Mouse (Mus musculus) lung, embryonic 15.5 days (tissue): Measurements from ENCODE around the gene Reln. TPM values are rescaled to one million over a fixed set of nuclear protein-coding genes. Genes with fewer than 3 reads are reported as not detected.

ENCODE experiments used
- ATAC-seq: fragments of 200-750 bp; cut with Nextera tagmentation; 2 replicates; pipeline ENCODE4 v1.8.0; 2017; ENCODE audit warnings: moderate number of reproducible peaks, borderline replicate concordance; ENCODE audit not compliant: low FRiP score, low TSS enrichment; ENCODE audit errors: extremely low read depth
- H3K27ac ChIP-seq: fragments of 300-500 bp; sonication (generic); 2 replicates; pipeline ENCODE4 v1.5.1; 2015; ENCODE audit warnings: moderate library complexity, mild to moderate bottlenecking, inconsistent platforms
- H3K27me3 ChIP-seq: fragments of 300-500 bp; sonication (generic); 2 replicates; pipeline ENCODE4 v1.6.1; 2015; ENCODE audit warnings: inconsistent platforms
- H3K36me3 ChIP-seq: fragments of 300-500 bp; sonication (generic); 2 replicates; pipeline ENCODE4 v1.6.1; 2015; ENCODE audit warnings: inconsistent platforms
- H3K4me1 ChIP-seq: fragments of 300-500 bp; sonication (generic); 2 replicates; pipeline ENCODE4 v1.6.1; 2015; ENCODE audit warnings: inconsistent platforms
- H3K4me2 ChIP-seq: fragments of 300-500 bp; sonication (generic); 2 replicates; pipeline ENCODE4 v1.6.1; 2015; ENCODE audit warnings: inconsistent platforms, mild to moderate bottlenecking, moderate library complexity
- H3K4me3 ChIP-seq: fragments of 300-500 bp; sonication (generic); 2 replicates; pipeline ENCODE4 v1.5.1; 2015; ENCODE audit warnings: mild to moderate bottlenecking, inconsistent platforms
- H3K9ac ChIP-seq: fragments of 300-500 bp; sonication (generic); 2 replicates; pipeline ENCODE4 v1.6.1; 2015; ENCODE audit warnings: inconsistent platforms
- H3K9me3 ChIP-seq: fragments of 300-500 bp; sonication (generic); 2 replicates; pipeline ENCODE4 v1.6.1; 2016; ENCODE audit warnings: inconsistent platforms
- WGBS: fragments of 180-500 bp; shearing (Covaris S2); methylation state at CpG from one replicate; pipeline ENCODE4 v1.1.7; 2015; 5-methylcytosine and 5-hydroxymethylcytosine counted together
- polyA plus RNA-seq: library from polyadenylated mRNA; unstranded; fragments of >200 nt; fragmentation: Nextera tagmentation; extraction: Ambion mirVana; gene quantifications from 2 replicates; pipeline ENCODE4 v1.2.1, GENCODE M21; 2015

Reln gene
- polyA plus RNA-seq, 1 experiment from 2014 or later = 2.4 TPM

DNA sequence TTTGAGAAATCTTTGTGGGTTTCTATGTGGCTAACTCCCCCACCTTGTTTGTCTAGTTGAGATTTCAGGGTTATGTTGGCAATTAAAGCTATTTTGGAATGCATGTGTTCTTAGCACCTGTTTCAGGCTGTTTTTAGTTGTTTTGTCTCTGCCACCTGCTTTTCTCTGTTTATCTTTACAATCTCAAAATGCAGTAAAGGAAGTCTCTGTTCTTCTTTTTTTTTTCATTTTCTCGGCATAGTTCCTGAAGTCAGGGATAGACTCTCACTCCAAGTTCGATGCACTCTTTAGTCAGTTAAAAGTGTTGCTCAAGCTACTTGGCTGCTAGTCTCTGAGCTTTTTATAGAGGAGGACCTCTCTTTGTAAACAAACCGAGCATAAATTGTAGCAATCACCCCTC is 320.4 kb downstream of the Reln start:
- ATAC-seq = no peak
- no peak overlapping the region for H3K9ac ChIP-seq
- H3K4me3 ChIP-seq = no peak overlapping the region
- no peak overlapping the region for H3K27ac ChIP-seq
- no peak overlapping the region for H3K4me2 ChIP-seq
- H3K4me1 ChIP-seq = no peaks in the 10 kb centered on the region
- no peaks in the 10 kb centered on the region for H3K36me3 ChIP-seq
- H3K9me3 ChIP-seq = no peaks in the 10 kb centered on the region
- no peaks in the 10 kb centered on the region for H3K27me3 ChIP-seq
- 29% methylated on average over 3 of the region's 3 CpGs for WGBS

DNA sequence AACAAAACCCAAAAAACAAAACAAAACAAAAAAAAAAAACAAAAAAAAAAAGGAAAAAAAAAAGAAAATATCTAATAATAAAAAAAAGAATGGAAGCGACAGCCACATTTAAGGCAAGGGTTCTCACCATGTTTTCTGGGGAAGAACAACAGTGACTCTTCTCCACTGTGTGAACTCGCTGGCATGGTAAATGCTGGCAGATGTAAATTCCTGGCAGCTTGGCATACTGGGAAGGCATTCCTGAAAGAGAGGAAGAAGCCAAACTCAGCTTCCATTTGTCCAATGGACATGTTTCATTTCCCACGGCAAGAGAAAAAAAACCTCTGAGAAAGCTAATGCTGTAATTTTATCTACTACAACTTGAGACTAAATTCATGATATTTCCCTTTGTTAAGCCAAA is 326.6 kb downstream of the Reln start:
- WGBS = 81% methylated on average over 3 of the region's 3 CpGs

DNA sequence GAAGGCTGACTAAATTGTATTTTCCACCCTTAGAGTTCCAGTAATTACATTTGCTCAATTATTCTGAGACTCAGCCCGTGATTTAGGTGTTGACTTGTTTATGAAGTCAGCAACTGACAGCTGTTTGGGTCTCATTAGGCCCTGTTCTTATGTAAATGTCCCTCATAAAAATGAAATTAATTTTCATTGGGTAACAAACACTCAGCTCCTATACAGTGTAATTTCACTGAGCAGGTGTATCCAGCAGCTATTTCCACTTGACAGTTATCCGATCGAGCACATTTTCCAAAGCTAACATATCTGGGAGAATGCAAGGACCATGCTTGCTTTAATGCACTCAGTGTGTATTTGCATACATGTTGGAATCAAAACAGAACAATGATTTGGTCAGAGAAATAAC is 330.0 kb downstream of the Reln start:
- Histone ChIP-seq H3K36me3 (no peaks in the 10 kb centered on the region), H3K9ac (no peak overlapping the region), H3K27me3 (no peaks in the 10 kb centered on the region), H3K4me3 (no peak overlapping the region), H3K27ac (no peak overlapping the region), H3K4me2 (no peak overlapping the region), H3K9me3 (no peaks in the 10 kb centered on the region), H3K4me1 (no peaks in the 10 kb centered on the region)
- ATAC-seq = no peak
- 82% methylated on average over 3 of the region's 3 CpGs for WGBS

More for the DNA sequence above, 326.6 kb downstream of the Reln start:
- H3K9ac ChIP-seq = no peak overlapping the region
- no peaks in the 10 kb centered on the region for H3K4me1 ChIP-seq
- no peak for ATAC-seq
- H3K36me3 ChIP-seq = no peaks in the 10 kb centered on the region
- no peak overlapping the region for H3K4me3 ChIP-seq
- no peaks in the 10 kb centered on the region for H3K9me3 ChIP-seq
- H3K27ac ChIP-seq = no peak overlapping the region
- no peaks in the 10 kb centered on the region for H3K27me3 ChIP-seq
- H3K4me2 ChIP-seq = no peak overlapping the region

DNA sequence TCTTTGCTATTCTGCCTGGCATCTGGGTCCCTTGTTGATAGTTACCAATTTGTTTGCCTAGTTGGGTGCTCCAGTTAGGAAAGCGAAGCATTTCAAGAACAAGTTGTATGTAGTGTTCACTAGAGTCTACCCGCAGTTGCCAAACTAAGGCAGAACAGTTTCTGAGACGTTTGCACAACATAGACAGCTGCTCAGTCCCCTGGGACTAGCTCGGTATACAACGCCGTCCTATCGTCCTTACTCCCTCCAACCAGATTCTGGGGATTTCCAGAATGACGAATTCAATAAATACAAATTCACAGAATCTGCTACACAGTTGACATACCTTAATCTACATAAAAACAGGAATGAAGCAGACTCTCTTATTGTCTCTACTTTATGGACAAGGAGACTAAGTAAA is 335.4 kb downstream of the Reln start:
- no peak overlapping the region for H3K27ac ChIP-seq
- H3K36me3 ChIP-seq = no peaks in the 10 kb centered on the region
- no peaks in the 10 kb centered on the region for H3K27me3 ChIP-seq
- no peaks in the 10 kb centered on the region for H3K4me1 ChIP-seq
- H3K4me3 ChIP-seq = no peak overlapping the region
- H3K9ac ChIP-seq = no peak overlapping the region
- WGBS = 80% methylated on average over 8 of the region's 8 CpGs
- H3K9me3 ChIP-seq = no peaks in the 10 kb centered on the region
- ATAC-seq = no peak
- H3K4me2 ChIP-seq = no peak overlapping the region

DNA sequence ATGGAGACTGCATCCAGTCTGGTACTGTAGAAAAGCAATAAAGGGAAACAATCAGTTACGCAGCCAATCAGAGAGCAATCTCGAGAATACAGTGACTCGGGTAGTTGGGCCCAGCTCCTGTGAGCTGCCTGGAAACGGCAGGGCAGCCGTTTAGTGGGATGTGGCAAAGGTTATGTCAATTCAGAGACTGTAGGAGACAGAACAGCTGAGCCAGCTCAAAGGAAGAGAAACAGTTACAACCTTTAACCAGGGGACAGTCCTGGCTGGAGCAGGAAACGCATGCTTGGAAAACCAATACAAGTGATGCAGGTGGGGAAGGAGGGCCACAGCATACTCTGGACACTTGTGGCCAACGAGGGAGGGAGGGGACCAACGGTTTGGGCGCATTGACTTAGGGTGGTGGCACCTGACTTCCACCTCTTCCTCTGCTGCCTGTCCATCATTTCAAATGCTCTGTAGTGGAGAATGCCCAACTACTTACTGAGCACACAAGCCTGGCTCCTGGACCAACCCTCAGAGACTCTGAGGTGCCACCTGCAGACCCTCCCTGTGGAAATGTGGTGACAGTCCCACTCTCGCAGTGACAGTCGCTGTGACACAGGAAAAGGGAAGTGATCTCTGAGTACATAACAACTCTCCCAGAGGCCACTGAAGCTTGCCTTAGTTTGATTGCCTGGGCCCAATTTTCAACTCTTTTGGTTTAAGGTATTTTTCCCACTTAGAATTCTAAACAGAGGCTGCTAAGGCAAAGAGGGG is 337.0 kb downstream of the Reln start:
- Histone ChIP-seq H3K36me3 (no peaks in the 10 kb centered on the region), H3K4me3 (no peak overlapping the region), H3K9me3 (no peaks in the 10 kb centered on the region), H3K4me1 (no peaks in the 10 kb centered on the region), H3K9ac (no peak overlapping the region), H3K27ac (no peak overlapping the region), H3K4me2 (no peak overlapping the region), H3K27me3 (no peaks in the 10 kb centered on the region)
- WGBS = 44% methylated on average over 11 of the region's 11 CpGs
- ATAC-seq = no peak

DNA sequence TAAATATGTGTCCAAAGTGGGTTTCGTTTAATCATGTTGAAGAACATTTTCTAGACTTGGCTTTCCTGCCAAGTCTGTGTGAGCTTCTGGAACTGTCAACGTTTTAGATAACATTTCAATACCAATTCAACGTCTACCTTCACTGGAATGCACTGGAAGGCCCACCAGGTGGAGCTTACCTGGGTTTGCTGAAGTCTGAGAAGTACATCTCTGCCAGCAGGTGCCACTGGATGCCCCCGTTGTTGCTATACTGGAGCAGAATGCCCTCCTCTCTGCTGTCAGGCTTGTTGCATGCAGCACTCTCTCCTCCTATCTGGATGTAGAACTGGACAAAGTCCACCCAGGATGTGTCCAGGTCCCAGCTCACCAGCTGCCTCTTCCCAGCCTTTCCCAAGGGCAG is 340.6 kb downstream of the Reln start:
- 59% methylated on average over 4 of the region's 4 CpGs for WGBS
- Histone ChIP-seq H3K4me2 (no peak overlapping the region), H3K27me3 (no peaks in the 10 kb centered on the region), H3K4me1 (no peaks in the 10 kb centered on the region), H3K9ac (no peak overlapping the region), H3K4me3 (no peak overlapping the region), H3K36me3 (no peaks in the 10 kb centered on the region), H3K27ac (no peak overlapping the region), H3K9me3 (no peaks in the 10 kb centered on the region)
- ATAC-seq = no peak

DNA sequence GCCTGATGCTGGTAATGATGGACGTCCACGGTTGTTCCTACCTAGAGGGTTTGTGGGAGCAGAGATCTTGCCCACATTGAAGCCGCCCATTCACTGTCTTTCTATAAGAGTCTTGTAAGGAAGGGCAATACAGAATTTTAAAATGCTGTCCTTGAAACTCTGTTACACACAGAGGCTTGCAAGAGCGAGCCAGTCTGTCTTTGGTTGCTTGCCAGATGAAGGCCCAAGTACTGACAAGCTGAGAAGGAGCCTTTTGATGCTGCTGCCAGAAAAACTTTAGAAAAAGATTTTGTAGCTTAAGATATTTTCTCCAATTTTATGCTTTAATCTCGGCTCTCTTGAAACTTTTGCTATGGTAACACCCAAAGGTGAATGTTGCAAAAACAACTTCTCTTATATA is 356.8 kb downstream of the Reln start:
- Histone ChIP-seq H3K9ac (no peak overlapping the region), H3K9me3 (no peaks in the 10 kb centered on the region), H3K4me1 (no peaks in the 10 kb centered on the region), H3K36me3 (no peaks in the 10 kb centered on the region), H3K27me3 (no peaks in the 10 kb centered on the region), H3K4me3 (no peak overlapping the region), H3K27ac (no peak overlapping the region), H3K4me2 (no peak overlapping the region)
- ATAC-seq = no peak
- WGBS = 63% methylated on average over 5 of the region's 5 CpGs

DNA sequence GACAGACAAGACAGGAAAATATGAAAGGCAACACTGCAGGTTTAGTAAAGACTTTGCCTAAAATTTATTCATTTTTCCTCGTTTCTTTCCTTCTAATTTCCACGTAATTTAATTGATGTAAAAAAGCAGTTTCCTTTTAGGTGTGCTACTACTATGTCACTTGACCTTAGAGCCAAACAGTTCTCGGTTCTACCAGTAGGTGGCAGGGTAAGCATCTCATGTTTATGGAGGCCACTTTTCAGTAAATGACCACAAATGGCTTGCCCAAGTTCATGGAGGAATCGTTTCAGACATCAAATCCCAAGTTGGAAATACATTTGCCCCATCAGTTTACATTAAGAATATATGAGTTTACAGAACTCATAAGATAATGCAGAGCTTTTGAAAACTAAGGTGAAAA is 358.2 kb downstream of the Reln start:
- Histone ChIP-seq H3K9ac (no peak overlapping the region), H3K27ac (no peak overlapping the region), H3K9me3 (no peaks in the 10 kb centered on the region), H3K4me3 (no peak overlapping the region), H3K27me3 (no peaks in the 10 kb centered on the region), H3K36me3 (no peaks in the 10 kb centered on the region), H3K4me1 (no peaks in the 10 kb centered on the region), H3K4me2 (no peak overlapping the region)
- ATAC-seq = no peak
- 53% methylated on average over 4 of the region's 4 CpGs for whole genome bisulfite sequencing

DNA sequence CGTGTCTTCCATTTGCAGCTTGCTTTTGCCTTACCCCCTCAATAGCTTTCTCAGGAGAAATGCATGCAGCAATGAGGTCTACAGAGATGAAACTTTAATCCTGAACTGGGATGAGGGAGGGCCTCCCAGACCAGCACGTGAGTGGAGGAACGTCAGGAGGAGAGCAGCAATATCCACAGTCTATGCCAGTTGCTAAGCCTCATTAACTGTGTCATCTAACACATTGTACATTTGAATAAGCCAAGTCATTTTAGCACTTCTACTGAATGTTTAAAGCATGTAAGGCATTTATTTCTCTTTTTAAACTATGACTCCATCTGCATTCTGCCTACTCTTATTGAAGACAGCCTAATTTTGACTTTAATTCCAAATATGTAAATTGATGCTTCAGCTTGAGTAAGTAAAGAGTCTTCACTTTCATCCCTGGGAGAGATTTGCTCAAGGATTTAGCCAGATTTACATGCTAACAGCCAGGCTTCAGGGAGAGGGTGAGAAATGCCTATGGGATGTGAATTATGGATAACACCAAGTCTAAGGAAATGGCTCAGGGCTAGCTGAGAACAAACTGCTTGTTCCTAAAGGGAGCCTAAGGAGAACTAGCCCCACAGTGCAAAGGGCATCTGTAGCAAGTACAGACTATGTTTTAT is 361.4 kb downstream of the Reln start:
- no peak overlapping the region for H3K9ac ChIP-seq
- H3K4me1 ChIP-seq = no peaks in the 10 kb centered on the region
- ATAC-seq = no peak
- no peaks in the 10 kb centered on the region for H3K36me3 ChIP-seq
- H3K9me3 ChIP-seq = no peaks in the 10 kb centered on the region
- no peak overlapping the region for H3K27ac ChIP-seq
- no peak overlapping the region for H3K4me2 ChIP-seq
- no peaks in the 10 kb centered on the region for H3K27me3 ChIP-seq
- H3K4me3 ChIP-seq = no peak overlapping the region
- 66% methylated on average over 3 of the region's 3 CpGs for WGBS

DNA sequence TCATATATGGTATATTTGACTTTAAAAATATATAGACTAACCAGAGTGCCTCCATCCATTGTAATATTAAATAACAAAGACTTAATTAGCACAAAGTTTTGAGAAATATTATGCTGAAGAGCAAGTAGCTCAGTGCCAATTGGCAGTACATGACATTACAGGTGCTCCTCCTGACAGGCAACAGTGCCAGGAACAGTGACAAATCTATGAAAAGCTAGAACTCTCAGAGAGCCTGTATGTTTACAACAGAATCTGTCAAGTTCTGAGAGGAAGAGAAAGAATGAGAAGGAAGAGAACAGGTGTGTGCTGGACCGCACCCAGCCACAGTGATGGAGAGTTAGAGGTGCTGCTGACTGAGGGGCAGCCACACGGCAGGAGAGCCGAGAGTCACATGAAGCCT is 363.3 kb downstream of the Reln start:
- no peak overlapping the region for H3K27ac ChIP-seq
- no peak overlapping the region for H3K9ac ChIP-seq
- no peaks in the 10 kb centered on the region for H3K9me3 ChIP-seq
- no peak overlapping the region for H3K4me3 ChIP-seq
- H3K4me2 ChIP-seq = no peak overlapping the region
- no peaks in the 10 kb centered on the region for H3K27me3 ChIP-seq
- 88% methylated on average over 3 of the region's 3 CpGs for WGBS
- H3K36me3 ChIP-seq = no peaks in the 10 kb centered on the region
- no peaks in the 10 kb centered on the region for H3K4me1 ChIP-seq
- ATAC-seq = no peak

DNA sequence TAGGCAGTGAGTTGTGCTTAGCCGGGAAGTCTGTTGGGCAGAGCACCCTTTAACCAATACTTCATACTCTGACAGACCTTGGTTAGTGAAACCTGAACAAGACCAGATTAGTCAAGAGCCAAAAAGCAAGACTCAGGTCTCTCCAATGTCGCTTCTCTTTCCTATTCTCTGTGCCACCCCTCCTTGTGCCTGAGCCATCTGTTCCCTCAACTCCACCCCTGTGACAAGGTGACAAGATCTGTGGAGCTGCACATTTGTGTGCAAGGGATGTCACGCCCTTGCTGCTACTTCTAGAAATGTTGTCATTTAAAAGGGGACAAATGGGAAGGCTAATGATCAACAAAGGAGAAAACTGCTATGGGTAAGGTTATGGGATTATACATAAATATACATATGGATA is 364.0 kb downstream of the Reln start:
- Histone ChIP-seq H3K27me3 (no peaks in the 10 kb centered on the region), H3K4me2 (no peak overlapping the region), H3K4me1 (no peaks in the 10 kb centered on the region), H3K9me3 (no peaks in the 10 kb centered on the region), H3K36me3 (no peaks in the 10 kb centered on the region), H3K4me3 (no peak overlapping the region), H3K9ac (no peak overlapping the region), H3K27ac (no peak overlapping the region)
- WGBS = 76% methylated on average over 3 of the region's 3 CpGs
- ATAC-seq = no peak

DNA sequence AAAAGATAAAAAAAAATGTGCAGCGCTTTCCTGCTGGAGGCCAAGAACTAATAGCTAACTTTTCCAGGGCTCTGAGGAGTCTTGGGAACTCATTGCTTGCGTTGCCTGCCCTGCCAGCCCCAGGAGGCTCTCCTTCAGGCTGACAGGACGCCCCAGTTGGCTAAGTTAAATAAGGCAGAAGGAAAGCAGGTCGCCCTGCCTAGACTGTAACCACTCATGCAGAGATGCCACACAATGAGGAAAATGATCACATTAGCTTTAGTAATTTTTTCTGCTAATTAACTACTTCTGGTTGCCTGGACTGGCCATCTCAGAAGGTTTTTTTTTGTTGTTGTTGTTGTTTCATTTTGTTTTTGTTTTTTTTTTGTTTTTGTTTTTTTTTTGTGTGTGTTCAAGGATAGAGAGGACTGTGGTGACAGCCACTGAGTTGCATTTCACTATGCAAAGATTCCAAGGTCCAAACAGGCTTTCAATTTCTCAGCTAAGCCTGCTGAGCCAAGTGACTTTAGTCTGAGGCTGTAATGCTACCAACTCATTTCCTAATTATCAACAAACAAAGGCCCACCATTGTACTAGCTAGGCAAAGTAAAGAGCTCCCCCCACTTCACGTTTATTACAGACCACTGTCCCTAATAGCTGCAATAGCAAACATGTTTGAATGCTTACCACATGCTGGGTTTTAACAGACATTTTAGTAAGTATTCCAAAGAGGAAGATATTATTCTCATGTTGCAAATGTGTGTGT is 371.1 kb downstream of the Reln start:
- Histone ChIP-seq H3K27me3 (no peaks in the 10 kb centered on the region), H3K27ac (no peak overlapping the region), H3K9me3 (no peaks in the 10 kb centered on the region), H3K4me2 (no peak overlapping the region), H3K4me3 (no peak overlapping the region), H3K4me1 (no peaks in the 10 kb centered on the region), H3K36me3 (no peaks in the 10 kb centered on the region), H3K9ac (no peak overlapping the region)
- no peak for ATAC-seq
- 35% methylated on average over 5 of the region's 5 CpGs for WGBS
